Mouse (Mus musculus) adipocyte (in vitro differentiated cells): ENCODE results near the gene Cdc42ep4.

Experiments
- DNase-seq: peaks from one replicate; pipeline ENCODE4 v3.0.0-alpha.2; 2016; ENCODE audit warnings: low spot score

Gene Cdc42ep4

GRCm38 (mm10) chr11:113751484-113752084 lies at the start of gene Cdc42ep4:
TSS of gene Cdc42ep4 (minus strand) at chr11:113751881.
- peak; percentile 92 for DNase-seq

- no peak for DNase-seq
Measured at GRCm38 (mm10) chr11:113800026-113800425, 48.3 kb upstream of the Cdc42ep4 start.

GRCm38 (mm10) chr11:113799041-113799447 lies 47.4 kb upstream of the Cdc42ep4 start:
- DNase-seq, result no peak

- DNase-seq, result no peak
Measured at GRCm38 (mm10) chr11:113798011-113798410, 46.3 kb upstream of the Cdc42ep4 start.

- no peak for DNase-seq
Measured at GRCm38 (mm10) chr11:113797014-113797983, 45.6 kb upstream of the Cdc42ep4 start.

- peak; percentile 26 for DNase-seq
Measured at GRCm38 (mm10) chr11:113795846-113796245, 44.2 kb upstream of the Cdc42ep4 start.

- no peak for DNase-seq
Measured at GRCm38 (mm10) chr11:113791357-113792215, 39.9 kb upstream of the Cdc42ep4 start.

GRCm38 (mm10) chr11:113789101-113789500 lies 37.4 kb upstream of the Cdc42ep4 start:
- no peak for DNase-seq

- peak; percentile 34 for DNase-seq
Measured at GRCm38 (mm10) chr11:113788183-113788789, 36.6 kb upstream of the Cdc42ep4 start.

- no peak for DNase-seq
Measured at GRCm38 (mm10) chr11:113787432-113788182, 35.9 kb upstream of the Cdc42ep4 start.

GRCm38 (mm10) chr11:113787009-113787408 lies 35.3 kb upstream of the Cdc42ep4 start:
- DNase-seq, result no peak

DNA sequence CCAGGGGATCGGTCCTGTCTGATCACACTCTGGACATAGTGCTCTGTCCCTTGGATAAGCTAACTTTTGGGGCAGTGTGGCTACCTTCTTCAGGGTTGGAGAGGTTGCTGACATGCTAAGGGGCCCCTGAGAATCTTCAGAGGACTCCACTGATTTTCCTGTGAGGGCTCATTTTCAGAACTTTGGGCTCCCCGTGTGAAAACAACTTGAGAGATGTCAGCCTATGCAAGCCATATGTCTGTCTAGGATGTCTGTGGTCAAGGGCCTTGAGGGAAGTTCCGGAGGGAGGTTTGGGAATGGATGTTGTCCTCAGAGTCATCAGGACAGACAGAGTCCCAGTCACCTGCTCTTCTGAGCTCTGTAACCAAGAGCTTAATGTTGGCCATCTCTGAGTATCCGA lies 34.7 kb upstream of the Cdc42ep4 start:
- no peak for DNase-seq

- DNase-seq, result no peak
Measured at GRCm38 (mm10) chr11:113785406-113786171, 33.9 kb upstream of the Cdc42ep4 start.

DNA sequence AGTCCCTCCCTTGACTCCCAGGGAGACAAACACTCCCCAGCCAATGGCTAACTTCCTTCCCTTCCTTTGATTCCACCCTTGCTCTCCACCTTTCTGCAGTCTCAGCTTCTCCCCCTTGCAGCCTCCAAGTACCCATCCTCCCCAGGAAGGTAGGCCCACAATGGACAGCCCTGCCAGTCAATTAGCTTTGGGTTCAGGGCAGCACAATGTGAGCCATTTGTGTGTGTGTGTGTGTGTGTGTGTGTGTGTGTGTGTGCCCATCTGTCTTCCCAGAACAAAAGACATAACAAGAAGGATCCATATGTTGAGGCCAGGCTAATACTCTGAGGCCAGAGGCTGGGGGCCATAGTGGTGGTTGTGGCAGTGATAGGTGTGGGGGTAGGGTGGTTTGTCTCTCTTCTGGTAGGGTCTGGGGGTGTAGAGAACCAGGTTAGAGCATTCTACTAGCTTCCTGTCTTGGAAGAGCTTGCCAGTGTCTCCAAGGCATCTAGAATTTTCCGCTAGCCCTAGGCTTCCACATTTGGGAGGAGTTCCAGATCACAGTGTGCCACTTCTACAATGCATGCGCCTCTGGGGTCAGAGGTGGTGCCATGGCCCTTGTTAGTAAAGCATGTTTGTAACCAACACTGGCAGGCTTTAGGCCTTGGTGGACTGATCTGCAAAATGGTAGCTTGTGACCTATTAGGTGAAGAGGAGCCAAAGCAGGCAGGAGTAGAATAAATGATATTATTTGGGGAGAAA lies 33.1 kb upstream of the Cdc42ep4 start:
- DNase-seq, result no peak

- no peak for DNase-seq
Measured at GRCm38 (mm10) chr11:113782496-113782895, 30.8 kb upstream of the Cdc42ep4 start.

GRCm38 (mm10) chr11:113782006-113782405 lies 30.3 kb upstream of the Cdc42ep4 start:
- peak; percentile 52 for DNase-seq

DNA sequence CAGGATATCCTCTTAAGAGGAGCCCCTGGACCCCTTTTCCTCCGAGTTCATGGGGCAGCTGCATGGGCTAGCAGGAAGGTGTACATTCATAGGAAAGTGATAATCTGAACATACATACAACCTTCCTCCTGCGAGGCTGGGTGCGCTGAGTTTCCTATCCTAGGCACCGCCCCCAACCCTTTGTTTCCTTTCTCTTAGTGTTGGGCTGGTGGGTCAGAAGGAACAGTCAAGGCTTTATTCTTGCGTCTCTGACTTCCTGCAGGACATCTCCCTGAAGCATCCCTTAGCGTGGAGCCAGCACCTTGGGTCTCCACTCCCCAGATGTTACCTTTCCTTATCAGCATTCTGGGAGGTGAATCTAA lies 28.0 kb upstream of the Cdc42ep4 start:
- no peak for DNase-seq

DNA sequence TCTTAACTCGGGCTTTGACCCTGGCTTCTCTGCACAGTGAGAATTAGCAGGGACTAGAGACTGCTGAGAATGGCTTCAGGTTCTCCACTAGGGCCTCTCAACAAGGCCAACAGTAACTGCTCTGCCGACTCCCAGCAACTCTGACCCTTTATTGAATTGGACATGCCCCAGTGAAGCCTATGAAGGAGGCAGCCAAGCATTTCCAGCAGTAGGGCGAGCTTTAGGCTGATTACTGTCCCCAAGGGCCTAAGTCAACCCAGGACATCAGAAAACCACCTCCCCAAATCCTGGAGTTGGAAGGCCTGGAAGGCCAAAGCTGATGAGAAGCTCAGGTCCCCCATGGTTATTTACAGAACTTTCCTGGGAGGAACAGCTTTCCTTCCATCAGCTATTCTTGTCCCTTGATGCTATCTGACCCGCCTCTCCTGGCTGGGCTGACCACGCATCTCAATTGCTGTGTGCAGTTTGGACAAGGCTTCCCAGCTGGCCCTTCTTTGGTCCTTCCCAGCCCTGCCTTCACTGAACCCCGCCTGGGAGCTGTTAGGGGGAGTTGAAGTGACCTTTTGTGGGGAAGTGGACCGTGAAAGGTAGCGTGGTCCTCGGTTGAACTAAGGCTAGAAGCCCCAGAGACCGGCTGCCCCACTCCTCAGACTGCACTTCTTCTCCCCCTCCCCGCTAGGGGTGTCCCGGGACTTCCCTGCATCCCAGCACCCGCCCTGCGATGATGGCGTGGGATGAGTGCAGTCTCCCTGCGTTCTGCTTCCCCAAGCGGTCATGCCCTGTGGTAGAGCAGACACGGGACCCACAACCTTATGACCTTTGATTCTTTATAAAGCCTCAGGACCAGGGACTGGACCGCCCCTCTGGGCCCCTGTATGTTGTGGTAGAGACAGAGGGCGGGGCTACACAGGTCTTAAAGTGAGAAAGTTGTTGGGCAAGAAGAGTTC lies 27.3 kb upstream of the Cdc42ep4 start:
- DNase-seq, result peak; percentile 88
